Mouse (Mus musculus): Measurements from ENCODE around the gene Wap. TPM values are rescaled to one million over a fixed set of nuclear protein-coding genes. Genes with fewer than 3 reads are reported as not detected.

Wap gene
- total RNA-seq, 1 experiment from 2014 or later, result not detected

GRCm38 (mm10) chr11:6636150-6636549 lies 2.3 kb downstream of the Wap start:
- ATAC-seq (replicated peaks; ENCODE audit: insufficient number of reproducible peaks, low FRiP score, low TSS enrichment, poor library complexity, severe bottlenecking), result no peak

- no peak for ATAC-seq (replicated peaks; ENCODE audit: insufficient number of reproducible peaks, low FRiP score, low TSS enrichment, poor library complexity, severe bottlenecking)
These were observed 8.8 kb downstream of the Wap start for GRCm38 (mm10) chr11:6629655-6630054.

GRCm38 (mm10) chr11:6628568-6628967 lies 9.9 kb downstream of the Wap start:
- no peak; the same call in 1 of the 2 replicates for ATAC-seq (replicated peaks; ENCODE audit: insufficient number of reproducible peaks, low FRiP score, low TSS enrichment, poor library complexity, severe bottlenecking)

GRCm38 (mm10) chr11:6627731-6628130 lies 10.7 kb downstream of the Wap start:
- peak; percentile 47 for ATAC-seq (replicated peaks; ENCODE audit: insufficient number of reproducible peaks, low FRiP score, low TSS enrichment, poor library complexity, severe bottlenecking)

- ATAC-seq (replicated peaks; ENCODE audit: insufficient number of reproducible peaks, low FRiP score, low TSS enrichment, poor library complexity, severe bottlenecking), result peak; percentile 3; the same call in 1 of the 2 replicates
These were observed 12.1 kb downstream of the Wap start for GRCm38 (mm10) chr11:6626388-6626772.

GRCm38 (mm10) chr11:6625478-6626387 lies 12.7 kb downstream of the Wap start, which contains the start of gene Tbrg4:
Tbrg4 (minus strand) TSS chr11:6626067.
- peak; percentile 70 for ATAC-seq (replicated peaks; ENCODE audit: insufficient number of reproducible peaks, low FRiP score, low TSS enrichment, poor library complexity, severe bottlenecking)

GRCm38 (mm10) chr11:6624619-6625382 lies 13.6 kb downstream of the Wap start:
- ATAC-seq (replicated peaks; ENCODE audit: insufficient number of reproducible peaks, low FRiP score, low TSS enrichment, poor library complexity, severe bottlenecking), result no peak

- ATAC-seq (replicated peaks; ENCODE audit: insufficient number of reproducible peaks, low FRiP score, low TSS enrichment, poor library complexity, severe bottlenecking), result no peak
These were observed 14.7 kb downstream of the Wap start for GRCm38 (mm10) chr11:6623704-6624103.

GRCm38 (mm10) chr11:6615250-6616205 lies 22.9 kb downstream of the Wap start:
- peak; percentile 42; the same call in 1 of the 2 replicates for ATAC-seq (replicated peaks; ENCODE audit: insufficient number of reproducible peaks, low FRiP score, low TSS enrichment, poor library complexity, severe bottlenecking)

GRCm38 (mm10) chr11:6605491-6606399 lies 32.7 kb downstream of the Wap start, which contains the start of gene Nacad:
Nacad (minus strand) TSS chr11:6606053.
- ATAC-seq (replicated peaks; ENCODE audit: insufficient number of reproducible peaks, low FRiP score, low TSS enrichment, poor library complexity, severe bottlenecking), result no peak

GRCm38 (mm10) chr11:6605021-6605481 lies 33.4 kb downstream of the Wap start:
- ATAC-seq (replicated peaks; ENCODE audit: insufficient number of reproducible peaks, low FRiP score, low TSS enrichment, poor library complexity, severe bottlenecking), result no peak

- no peak for ATAC-seq (replicated peaks; ENCODE audit: insufficient number of reproducible peaks, low FRiP score, low TSS enrichment, poor library complexity, severe bottlenecking)
These were observed 33.9 kb downstream of the Wap start for GRCm38 (mm10) chr11:6604604-6604936.

GRCm38 (mm10) chr11:6603887-6604603 lies 34.4 kb downstream of the Wap start:
- no peak for ATAC-seq (replicated peaks; ENCODE audit: insufficient number of reproducible peaks, low FRiP score, low TSS enrichment, poor library complexity, severe bottlenecking)

GRCm38 (mm10) chr11:6603224-6603623 lies 35.2 kb downstream of the Wap start:
- no peak for ATAC-seq (replicated peaks; ENCODE audit: insufficient number of reproducible peaks, low FRiP score, low TSS enrichment, poor library complexity, severe bottlenecking)

- no peak for ATAC-seq (replicated peaks; ENCODE audit: insufficient number of reproducible peaks, low FRiP score, low TSS enrichment, poor library complexity, severe bottlenecking)
These were observed 35.8 kb downstream of the Wap start for GRCm38 (mm10) chr11:6602662-6603061.

- no peak for ATAC-seq (replicated peaks; ENCODE audit: insufficient number of reproducible peaks, low FRiP score, low TSS enrichment, poor library complexity, severe bottlenecking)
These were observed 36.6 kb downstream of the Wap start for GRCm38 (mm10) chr11:6601649-6602480.
